Mouse (Mus musculus): ENCODE measurements around the gene Tbl1xr1.
A peak's percentile ranks its signal among the peaks of the same experiment; 100 is the strongest.

Tbl1xr1 gene

DNA sequence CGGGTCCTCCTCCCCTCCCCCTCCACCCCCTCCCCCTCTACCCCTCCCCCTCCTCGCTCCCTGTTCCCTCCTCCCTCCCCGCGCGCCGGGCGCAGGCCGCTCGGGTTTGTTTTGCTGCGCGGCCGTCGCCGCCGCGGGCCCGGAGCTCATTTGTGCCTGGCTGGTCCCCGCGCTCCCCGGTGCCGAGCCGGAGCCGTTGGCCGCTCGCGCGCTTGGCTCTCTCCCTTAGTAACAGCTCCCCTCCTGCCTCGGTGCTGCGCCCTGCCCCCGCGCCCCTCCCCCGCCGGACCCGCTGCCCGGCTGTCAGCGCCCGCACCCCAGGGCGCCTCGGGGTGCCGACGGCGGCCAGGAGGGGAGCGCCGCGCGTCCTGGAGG, at the start of gene Tbl1xr1:
Gene Tbl1xr1 (plus strand): TSS at position 92 of the 375 bp plus-strand sequence.
- DNase-seq (ENCODE audit: low spot score in 2 of 2) = peak; percentile 95 to 96

DNA sequence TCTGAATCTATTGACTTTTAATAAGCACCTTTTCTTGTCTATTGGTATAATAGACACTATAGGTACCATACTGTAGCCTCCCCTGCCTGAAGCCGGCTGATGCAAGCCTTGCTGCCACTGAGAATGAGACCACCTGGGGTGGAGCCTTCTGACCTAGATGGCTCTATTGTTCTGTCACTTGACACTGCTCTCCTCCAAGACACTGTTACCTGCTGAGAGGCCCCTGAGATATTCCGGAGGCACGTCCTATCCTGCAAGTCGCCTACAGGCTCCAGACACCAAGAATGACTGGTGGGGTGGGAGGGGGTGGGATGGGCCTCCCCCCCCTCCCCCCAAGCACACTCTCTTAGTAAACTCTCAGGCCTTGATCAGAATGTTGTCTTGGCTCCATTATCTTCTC, 38.4 kb upstream of the Tbl1xr1 start:
- DNase-seq (ENCODE audit: low spot score in 2 of 2) = no peak

GRCm38 (mm10) chr3:22039036-22039795, 37.2 kb upstream of the Tbl1xr1 start:
- DNase-seq (ENCODE audit: low spot score in 2 of 2) = no peak

- DNase-seq (ENCODE audit: low spot score in 2 of 2) = no peak
Observed at GRCm38 (mm10) chr3:22040627-22041026, 35.8 kb upstream of the Tbl1xr1 start.

DNA sequence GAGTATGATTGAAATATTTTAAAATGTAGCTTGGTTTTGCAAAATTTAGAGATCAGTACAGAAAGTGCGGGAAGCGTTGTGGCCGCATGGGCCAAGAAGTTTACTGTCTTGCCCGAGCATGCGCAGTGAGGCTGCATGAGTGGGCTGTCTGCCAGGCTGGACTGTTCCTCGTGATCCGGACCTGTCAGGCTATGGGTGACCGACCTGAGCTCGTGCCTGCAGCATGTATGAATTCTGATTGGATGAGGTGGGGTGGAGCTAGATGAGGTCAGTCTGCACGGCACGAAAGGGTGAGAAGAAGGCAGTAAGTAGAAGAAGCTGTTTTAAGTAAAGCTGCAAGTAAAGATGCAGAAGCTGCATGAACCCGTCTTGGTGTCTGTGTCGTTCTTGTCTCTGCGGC, 29.2 kb upstream of the Tbl1xr1 start:
- DNase-seq (ENCODE audit: low spot score in 2 of 2) = no peak

GRCm38 (mm10) chr3:22056664-22057328, 19.7 kb upstream of the Tbl1xr1 start:
- no peak for DNase-seq (ENCODE audit: low spot score in 2 of 2)

GRCm38 (mm10) chr3:22058206-22058804, 18.1 kb upstream of the Tbl1xr1 start:
- no peak for DNase-seq (ENCODE audit: low spot score in 2 of 2)

DNA sequence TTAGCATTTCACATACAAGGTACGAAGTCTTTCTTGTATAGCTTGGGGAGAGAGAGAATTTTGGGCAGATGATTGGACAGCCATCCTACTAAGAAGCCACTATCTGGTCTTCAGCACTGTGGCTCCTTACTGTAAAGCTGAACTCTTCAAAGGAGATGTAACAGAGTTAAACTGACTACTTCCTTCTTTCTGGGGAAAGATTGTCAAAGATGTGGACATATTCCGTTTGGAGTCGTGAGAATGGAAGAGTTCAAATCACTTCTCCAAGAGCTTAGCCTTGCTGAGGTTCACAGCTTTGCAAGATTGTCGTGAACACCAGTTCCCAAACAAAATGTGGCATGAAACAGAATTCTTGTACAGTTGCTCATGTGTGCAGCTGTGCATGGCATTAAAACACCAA, 15.3 kb upstream of the Tbl1xr1 start:
- no peak for DNase-seq (ENCODE audit: low spot score in 2 of 2)

- no peak for DNase-seq (ENCODE audit: low spot score in 2 of 2)
Observed at GRCm38 (mm10) chr3:22068621-22069020, 7.8 kb upstream of the Tbl1xr1 start.

DNA sequence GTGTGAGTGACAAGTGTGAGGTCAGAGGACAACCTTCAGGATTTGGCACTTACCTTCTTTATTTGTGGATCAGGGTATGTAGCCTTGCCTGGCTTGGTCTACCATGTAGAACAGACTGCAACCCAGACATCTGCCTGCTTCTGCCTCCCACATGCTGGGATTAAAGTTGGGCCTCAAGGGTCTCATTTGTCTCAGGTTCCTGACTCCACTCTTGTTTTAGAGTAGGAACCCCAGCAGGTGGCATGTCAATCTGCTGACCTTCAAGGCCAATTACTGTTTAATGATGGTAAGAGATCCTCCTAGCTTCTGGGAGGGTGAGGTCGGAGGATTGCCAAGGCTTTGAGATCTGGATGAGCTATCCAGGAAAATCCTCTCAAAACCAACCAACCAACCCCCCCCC, 2.5 kb upstream of the Tbl1xr1 start:
- no peak for DNase-seq (ENCODE audit: low spot score in 2 of 2)

- DNase-seq (ENCODE audit: low spot score in 2 of 2) = no peak
Observed at GRCm38 (mm10) chr3:22074591-22075294, 1.7 kb upstream of the Tbl1xr1 start.

DNA sequence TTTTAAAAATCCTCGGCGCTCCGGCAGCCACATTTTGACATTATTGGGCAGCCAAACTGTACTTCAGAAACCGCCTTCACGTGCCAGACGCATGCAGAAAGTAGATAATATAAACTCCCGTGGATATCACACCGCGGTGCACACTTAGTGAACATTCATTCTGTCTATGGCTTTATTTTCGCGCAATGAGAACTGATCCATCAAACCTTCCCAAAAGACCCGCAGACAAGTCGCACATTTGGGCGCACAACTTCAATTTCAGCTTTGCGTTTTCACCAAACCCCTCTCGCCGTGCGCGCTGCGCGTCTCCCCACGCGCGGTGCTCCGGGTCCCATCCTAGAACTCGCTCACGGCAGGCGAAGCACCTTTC, 950 bp upstream of the Tbl1xr1 start:
- DNase-seq (ENCODE audit: low spot score in 2 of 2) = no peak

DNA sequence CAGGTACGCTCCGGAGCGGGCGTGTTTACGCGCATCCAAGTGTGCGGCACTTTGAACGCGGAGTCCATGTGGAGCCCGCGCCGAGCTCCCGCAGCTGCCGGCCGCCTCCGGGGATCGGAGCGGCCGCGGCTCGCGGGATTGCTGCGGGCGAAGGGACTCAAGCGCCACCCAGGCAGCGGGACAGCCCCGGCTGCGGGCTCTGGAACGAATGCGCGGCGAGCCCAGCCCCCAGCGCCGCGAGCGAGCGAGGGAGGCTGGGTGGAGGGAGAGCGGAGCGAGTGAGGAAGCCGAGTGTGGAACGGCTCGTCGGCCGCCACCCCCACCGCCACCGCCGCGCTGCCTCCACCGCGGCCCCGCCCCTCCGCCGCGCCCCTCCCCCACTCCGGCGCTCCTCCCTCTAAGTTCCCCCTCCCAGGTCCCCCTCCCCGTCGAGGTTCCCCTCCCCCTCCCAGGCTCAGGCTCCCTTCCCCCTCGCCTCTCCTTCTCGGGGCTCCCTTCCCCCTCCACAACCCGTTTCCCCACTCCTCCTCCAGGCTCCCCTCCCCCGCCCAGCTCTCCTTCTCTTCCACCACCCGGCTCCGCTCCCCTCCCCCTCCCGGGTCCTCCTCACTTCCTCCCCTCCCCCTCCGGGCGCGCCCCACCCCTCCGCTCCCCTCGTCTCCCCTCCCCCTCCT, 428 bp upstream of the Tbl1xr1 start:
- DNase-seq (ENCODE audit: low spot score in 2 of 2) = peak; percentile 93 to 96

DNA sequence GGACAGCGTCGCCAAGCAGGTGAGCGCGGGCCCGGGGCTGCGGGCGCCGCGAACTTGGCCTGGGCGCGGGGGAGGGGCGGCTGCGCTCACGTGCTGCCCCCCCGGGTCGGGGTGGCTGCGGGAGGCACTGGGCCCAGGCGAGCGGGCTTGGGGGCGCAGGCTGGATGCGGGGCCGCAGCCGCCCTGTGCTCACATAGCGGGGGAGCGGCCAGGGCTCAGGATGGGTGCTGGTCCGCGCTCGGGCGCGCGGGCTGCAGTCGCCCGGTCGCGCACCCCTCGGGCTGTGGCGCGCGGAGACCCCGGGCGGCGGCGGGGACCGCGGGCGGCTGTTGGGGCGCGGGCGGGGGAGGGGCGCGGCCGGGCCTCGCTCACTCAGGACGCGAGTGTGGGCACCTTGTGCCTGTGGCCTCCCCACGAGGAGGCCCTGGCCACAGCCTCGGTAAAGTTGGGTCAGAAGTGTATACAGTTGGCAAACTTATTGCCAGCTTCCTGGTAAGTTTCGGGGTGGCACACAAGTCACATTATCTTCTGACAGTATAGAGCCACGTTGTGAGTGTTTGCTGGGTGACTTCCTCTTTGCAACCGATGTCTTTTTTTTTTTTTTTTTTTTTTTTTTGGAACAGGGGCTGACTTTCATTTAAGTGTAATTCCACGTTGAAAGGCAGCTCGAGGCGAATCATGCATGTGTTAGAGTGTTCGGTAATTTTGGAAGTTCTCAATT, 644 bp downstream of the Tbl1xr1 start:
- peak in 1 of 2 experiments; percentile 47 for DNase-seq (ENCODE audit: low spot score in 2 of 2)

DNA sequence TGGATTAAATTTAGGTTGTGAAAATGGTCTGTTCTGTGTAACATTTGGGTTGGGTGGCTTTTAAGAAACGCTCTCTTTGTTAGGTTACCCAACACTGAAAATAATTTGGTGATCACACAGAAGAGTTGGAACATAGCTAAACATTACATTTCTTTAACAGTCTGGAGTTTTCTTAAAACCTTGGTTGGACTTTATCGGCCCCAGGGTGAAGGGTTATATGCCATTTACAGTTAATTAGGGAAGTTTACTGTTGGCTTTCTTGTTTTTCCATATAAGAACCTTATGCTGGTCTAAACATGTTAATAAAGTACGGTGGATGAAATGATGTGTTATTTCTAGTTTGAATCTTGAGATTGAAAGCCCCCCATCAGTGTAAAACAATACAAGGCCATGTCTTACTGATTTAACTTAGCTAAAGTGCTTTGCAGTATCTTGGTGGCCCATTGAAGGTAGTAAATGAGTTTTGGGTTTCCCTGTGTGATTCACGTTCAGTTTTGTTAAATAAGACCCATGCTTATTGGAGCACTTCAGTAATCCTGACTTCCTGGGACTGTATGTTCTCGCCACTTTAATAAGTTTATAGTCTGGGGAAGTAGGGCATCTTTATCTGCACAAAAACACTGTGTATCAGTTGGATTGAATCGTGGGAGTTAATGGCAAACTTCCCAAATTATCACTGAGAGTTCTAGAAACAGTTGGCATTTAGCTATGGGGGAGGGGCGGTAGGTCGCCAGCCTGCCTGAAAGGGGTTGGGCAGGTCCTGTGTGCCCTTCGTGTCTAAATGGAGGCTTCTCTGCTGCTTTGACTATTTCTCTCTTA, 1.4 kb downstream of the Tbl1xr1 start:
- DNase-seq (ENCODE audit: low spot score in 2 of 2) = peak; percentile 51 to 59

DNA sequence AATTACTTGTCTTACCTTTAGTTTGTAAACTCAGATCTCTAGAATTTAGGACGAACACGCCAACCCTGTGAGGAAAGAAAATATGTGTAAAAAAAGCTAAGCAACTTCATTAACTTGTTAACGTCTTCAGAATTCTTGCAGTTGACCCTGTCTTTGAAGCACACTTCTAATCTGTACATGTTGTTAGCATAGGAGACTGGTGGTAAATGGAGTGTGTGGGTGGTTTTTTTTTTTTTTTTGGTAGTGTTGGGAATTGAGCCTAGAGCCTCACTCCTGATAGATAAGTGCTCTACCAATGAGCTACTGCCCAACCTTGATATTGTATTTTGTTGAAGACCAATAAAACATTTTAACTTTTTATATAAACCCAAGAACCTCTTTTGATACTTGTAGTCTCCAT, 2.1 kb downstream of the Tbl1xr1 start:
- DNase-seq (ENCODE audit: low spot score in 2 of 2) = no peak

DNA sequence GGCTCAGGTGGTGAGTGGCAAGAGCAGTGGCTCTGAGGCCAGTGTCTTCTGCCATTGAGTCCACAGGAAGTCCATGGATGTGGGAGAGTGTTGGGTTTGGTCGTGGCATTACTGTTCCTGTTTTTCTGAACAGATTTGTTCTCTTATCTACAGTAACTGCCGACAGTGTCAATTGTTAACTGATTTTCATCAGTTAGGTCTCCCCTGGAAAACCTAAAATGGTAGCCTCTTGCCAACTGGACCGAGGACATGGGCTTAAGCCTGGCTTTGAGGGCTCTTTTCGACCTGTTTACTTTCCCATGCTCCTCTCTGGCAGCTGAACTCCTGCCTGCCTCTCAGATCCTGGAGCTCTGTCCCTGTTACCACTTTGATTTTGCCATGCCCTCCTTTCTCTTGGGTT, 5.4 kb downstream of the Tbl1xr1 start:
- no peak for DNase-seq (ENCODE audit: low spot score in 2 of 2)

DNA sequence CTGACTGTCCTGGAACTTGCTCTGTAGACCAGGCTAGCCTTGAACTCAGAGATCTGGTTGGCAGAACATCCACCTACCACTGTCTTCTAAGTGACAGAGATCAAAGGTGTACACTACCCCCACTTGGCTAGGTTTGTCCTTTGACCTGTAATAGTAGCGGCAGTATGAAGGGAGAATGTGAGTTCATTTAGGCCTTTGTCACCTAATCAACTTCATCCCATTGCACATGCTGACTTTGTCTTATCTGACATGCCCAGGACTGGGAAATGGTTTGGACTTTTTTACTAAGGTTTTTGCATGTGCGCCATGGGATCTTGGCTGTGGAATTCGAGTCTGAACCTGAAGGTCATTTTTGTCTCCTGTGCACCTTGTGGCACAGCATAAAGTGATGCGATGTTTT, 6.4 kb downstream of the Tbl1xr1 start:
- no peak for DNase-seq (ENCODE audit: low spot score in 2 of 2)

GRCm38 (mm10) chr3:22084222-22084996, 8.0 kb downstream of the Tbl1xr1 start:
- no peak for DNase-seq (ENCODE audit: low spot score in 2 of 2)

- DNase-seq (ENCODE audit: low spot score in 2 of 2) = no peak
Observed at GRCm38 (mm10) chr3:22089825-22090224, 13.4 kb downstream of the Tbl1xr1 start.

All from right cerebral cortex, postnatal 10 days (tissue).